Mouse (Mus musculus): ENCODE data around the gene Cenps.

GRCm38 (mm10) chr4:149101456-149101855 lies 36.0 kb downstream of the Cenps start:
- TF ChIP-seq POLR2A (IDR thresholded peaks at IDR 0.05; ENCODE audit: low read depth, low read length) (no peak), EP300 (IDR thresholded peaks at IDR 0.05; ENCODE audit: low read length) (no peak), TBP (conservative IDR thresholded peaks at IDR 0.05; ENCODE audit: low read depth, low read length) (no peak), PAX5 (IDR thresholded peaks at IDR 0.05; ENCODE audit: low read length) (no peak), HCFC1 (IDR thresholded peaks at IDR 0.05; ENCODE audit: low read depth, low read length) (no peak), IRF4 (IDR thresholded peaks at IDR 0.05; ENCODE audit: low read depth, low read length) (no peak), NELFE (IDR thresholded peaks at IDR 0.05; ENCODE audit: low read depth, low read length) (no peak), SMC3 (IDR thresholded peaks at IDR 0.05; ENCODE audit: low read depth, low read length) (no peak), CTCF (conservative IDR thresholded peaks at IDR 0.05 in 1 of 2, IDR thresholded peaks at IDR 0.05 in 1 of 2; ENCODE audit: low read depth in 2 of 2, low read length in 2 of 2) (no peak), JUND (conservative IDR thresholded peaks at IDR 0.05; ENCODE audit: low read depth, low read length) (no peak), ZNF384 (IDR thresholded peaks at IDR 0.05; ENCODE audit: low read depth, low read length) (no peak), UBTF (IDR thresholded peaks at IDR 0.05; ENCODE audit: low read depth, low read length) (no peak), USF1 (IDR thresholded peaks at IDR 0.05; ENCODE audit: low read depth, low read length) (no peak), GABPA (IDR thresholded peaks at IDR 0.05; ENCODE audit: insufficient replicate concordance, low read depth, low read length) (no peak)

Data from CH12.LX (cell line).